Mouse (Mus musculus) T-helper 2 cell (primary cell): ENCODE data around the gene Lonrf3.

Experiments
- in situ Hi-C: fragments of 300-600 bp; cut with MboI, MseI; formaldehyde crosslinking; loops from one replicate; pipeline ENCODE4 v1.15.1; 2025; ENCODE audit warnings: high pct_unique_total_duplicates

Gene Lonrf3

GRCm38 (mm10) chrX:36328271-36329039 lies at the start of gene Lonrf3:
TSS of gene Lonrf3 (plus strand) at chrX:36328353.
- in situ Hi-C loops = no loop called here

DNA sequence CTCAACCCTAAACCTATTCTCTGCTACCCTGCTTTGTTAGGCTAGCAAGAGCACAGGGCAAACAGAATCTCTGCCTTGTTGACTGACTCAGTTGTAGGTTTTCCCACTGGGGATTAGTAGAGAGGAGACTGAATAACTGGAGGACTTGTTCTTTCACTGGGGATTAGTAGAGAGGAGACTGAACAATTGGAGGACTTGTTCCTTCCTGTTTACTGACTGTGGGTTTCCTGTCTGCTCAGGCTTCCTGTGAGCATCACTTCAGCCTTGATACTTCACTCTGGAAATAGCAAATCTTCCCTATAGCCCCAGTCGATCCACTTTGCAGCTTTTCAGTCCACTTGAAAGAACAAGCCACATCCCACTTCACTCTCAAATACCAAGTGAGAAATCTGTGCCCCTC lies 49.4 kb upstream of the Lonrf3 start:
- in situ Hi-C loops = no loop called here

DNA sequence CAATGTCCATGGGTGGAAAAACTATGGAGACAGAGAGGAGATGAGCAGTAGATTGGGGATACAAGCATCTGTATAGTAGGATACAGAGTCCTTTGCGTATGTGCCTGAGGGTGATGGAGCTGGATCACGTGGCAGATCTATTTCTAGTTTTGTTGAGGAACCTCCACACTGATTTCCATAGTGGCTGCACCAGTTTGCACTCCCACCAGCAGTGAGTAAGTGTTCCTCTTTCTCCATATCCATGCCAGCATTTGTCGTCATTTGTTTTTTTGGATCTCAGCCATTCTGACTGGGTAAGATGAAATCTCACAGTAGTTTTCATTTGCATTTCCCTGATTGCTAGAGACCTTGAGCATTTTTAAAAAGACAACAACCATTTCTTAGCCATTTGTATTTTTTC lies 16.7 kb upstream of the Lonrf3 start:
- in situ Hi-C loops = no loop called here

GRCm38 (mm10) chrX:36327491-36328255 lies 480 bp upstream of the Lonrf3 start:
- in situ Hi-C loops = no loop called here

DNA sequence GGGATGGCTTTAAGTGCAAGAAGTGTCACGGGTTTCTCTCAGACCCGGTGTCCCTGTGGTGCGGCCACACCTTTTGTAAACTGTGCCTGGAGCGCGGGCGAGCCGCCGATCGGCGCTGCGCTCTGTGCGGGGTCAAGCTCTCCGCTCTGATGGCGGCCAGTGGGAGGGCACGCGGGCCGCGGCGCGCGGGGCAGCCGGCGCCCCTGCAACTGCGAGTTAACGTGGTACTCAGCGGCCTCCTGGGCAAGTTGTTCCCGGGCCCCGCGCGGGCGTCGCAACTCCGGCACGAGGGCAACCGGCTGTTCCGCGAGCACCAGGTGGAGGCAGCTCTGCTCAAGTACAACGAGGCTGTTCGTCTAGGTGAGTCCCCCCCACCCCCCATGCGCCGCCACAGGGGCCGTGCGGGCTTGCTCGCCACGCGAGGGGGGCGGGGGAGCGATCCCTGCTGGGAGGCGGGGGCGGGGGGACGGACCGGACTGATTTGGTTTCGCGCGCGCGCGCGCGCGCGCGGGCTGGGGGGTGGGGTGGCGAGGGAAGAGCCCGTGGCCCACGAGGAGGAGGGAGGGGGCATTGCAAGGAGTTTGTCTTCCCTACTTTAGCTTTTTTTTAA lies 992 bp downstream of the Lonrf3 start:
- in situ Hi-C loops = no loop called here

GRCm38 (mm10) chrX:36329849-36330411 lies 1.8 kb downstream of the Lonrf3 start:
- in situ Hi-C loops = no loop called here

GRCm38 (mm10) chrX:36352446-36352845 lies 24.3 kb downstream of the Lonrf3 start:
- in situ Hi-C loops = no loop called here

- in situ Hi-C loops = no loop called here
Measured at GRCm38 (mm10) chrX:36385340-36385739, 57.2 kb downstream of the Lonrf3 start.

DNA sequence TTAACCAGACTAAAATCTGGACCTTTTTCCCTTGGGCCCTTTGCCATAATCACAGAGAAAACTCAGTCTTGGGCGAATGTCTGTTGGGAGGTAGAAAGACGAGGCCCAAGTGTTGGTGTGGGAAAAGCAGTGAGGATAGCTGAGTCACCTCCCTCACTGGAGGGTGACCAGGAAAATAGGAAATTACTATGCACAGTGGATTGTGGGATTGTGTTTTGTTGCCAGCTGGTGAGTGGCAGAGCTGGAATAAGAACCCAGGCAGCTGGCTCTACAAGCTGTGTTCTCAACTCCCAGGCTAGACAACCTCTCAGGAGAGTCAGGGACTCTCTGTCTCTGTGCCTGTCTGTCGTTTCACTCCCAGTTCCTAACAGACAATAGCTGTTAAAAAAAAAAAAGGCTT lies 61.8 kb downstream of the Lonrf3 start:
- in situ Hi-C loops = loop anchor here (5.0 kb wide), 1 partner anchor 163 kb away; no protein-coding TSS in a partner anchor

DNA sequence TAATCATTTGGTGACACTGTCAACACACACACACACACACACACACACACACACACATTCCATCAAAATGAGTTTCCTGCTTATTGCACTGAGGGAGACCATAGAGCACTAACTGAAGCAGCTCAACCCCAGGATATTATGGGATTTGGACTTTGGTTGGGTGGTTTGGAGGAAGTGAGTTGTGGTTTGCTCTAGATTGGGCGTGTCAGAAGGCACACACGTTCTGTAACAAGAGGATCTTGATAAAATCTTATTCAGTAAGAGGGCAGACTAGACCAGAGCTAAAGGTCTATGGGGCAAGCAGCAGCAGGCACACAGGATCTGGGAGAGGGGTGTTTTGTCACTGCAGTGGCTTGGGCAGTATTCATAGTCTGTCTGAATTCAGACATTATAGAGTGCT lies 62.4 kb downstream of the Lonrf3 start:
- in situ Hi-C loops = loop anchor here (5.0 kb wide), 1 partner anchor 163 kb away; no protein-coding TSS in a partner anchor

DNA sequence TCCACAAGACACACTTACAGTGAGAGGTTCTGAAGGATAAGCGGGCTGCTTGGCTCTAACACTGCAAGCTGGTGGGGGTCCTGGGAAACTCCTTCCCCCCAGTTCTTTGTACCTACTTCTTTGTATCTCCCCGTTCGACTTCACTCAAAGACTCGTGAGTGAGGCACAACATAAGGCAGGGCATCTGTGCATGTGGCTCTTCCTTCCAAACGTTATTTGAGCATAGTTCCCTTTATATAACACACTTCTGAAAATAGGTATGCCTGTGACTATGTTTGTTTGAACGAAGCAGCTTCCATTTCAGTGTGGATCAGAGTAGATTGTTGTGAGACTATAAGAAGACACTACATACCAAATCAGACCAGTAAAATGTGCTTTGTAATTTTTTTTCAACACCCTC lies 64.5 kb downstream of the Lonrf3 start:
- in situ Hi-C loops = loop anchor here (5.0 kb wide), 1 partner anchor 165 kb away; no protein-coding TSS in a partner anchor

- in situ Hi-C loops = loop anchor here (5.0 kb wide), 1 partner anchor 166 kb away; no protein-coding TSS in a partner anchor
Measured at GRCm38 (mm10) chrX:36393279-36393678, 65.1 kb downstream of the Lonrf3 start.

DNA sequence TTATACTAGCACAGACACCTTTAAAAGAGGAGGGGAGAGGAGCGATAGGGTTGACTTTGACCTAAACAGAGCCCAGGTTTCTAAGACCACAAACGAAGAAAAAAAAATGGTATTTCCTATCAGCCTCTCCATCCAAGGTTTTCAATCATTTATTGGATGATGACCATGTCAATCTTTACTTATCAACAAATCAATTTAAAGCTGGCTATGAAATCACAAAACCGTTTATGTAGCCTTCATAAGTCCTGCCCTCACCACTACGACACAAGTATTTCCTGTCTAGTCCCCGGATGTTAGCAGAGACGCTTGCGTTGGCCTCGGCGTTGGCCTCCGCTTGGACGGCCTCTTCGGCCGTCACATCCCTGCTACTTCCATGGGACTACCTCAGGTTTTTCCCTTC lies 72.8 kb downstream of the Lonrf3 start, which contains the start of gene Gm6268:
Gene Gm6268 (plus strand): TSS at position 301 of the 400 bp plus-strand sequence.
- in situ Hi-C loops = no loop called here

DNA sequence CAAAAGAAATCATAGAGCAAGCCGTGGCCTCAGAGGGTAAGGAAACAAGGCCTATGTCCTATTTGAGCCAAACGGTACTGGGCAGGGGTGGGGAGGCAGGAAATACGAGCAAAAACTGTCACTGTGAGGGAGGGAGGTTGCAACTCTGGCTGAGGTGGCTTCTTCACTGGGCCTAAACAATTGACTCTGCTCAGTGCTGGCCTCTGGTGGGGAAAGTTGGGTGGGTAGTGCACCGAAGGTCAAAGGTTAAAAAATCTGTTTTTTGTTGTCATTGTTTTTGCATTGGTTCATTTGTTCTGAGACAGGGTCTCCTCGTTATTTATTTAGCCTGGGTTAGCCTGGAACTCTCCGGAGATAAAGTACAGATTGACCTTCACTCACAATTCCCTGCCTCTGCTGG lies 74.2 kb downstream of the Lonrf3 start:
- in situ Hi-C loops = no loop called here
